Mouse (Mus musculus) megakaryocyte, embryonic 14.5 days (primary cell): ENCODE data around the gene Dnajb9.

Experiments used
- FLI1 ChIP-seq: IDR thresholded peaks from 2 replicates; pipeline ENCODE4 v1.6.1; 2012; ENCODE audit warnings: low read length, inconsistent platforms, mixed read lengths
- GATA1 ChIP-seq: IDR thresholded peaks from 3 replicates; pipeline ENCODE4 v1.6.1; 2012; ENCODE audit warnings: mixed read lengths, low read length, inconsistent platforms, borderline replicate concordance

GRCm38 (mm10) chr12:44209141-44209823 is 844 bp downstream of the Dnajb9 start:
- no peak for TF ChIP-seq GATA1
- TF ChIP-seq FLI1, result no peak
